Mouse (Mus musculus) G1E (cell line): ENCODE measurements around the gene Otog. TPM values are rescaled to one million over a fixed set of nuclear protein-coding genes. Genes with fewer than 3 reads are reported as not detected.
A peak's percentile ranks its signal among the peaks of the same experiment; 100 is the strongest.

ENCODE experiments used
- ATAC-seq: 2 replicates; pipeline ENCODE4 v1.8.0; 2016; ENCODE audit warnings: mild to moderate bottlenecking; ENCODE audit not compliant: insufficient number of reproducible peaks, poor library complexity, low FRiP score, severe bottlenecking; ENCODE audit errors: extremely low read depth
- DNase-seq: peaks from one replicate; pipeline ENCODE4 v3.0.0; 2012; ENCODE audit warnings: low spot score
- H3K27me3 ChIP-seq: 2 replicates; pipeline ENCODE4 v1.6.1; 2012; ENCODE audit warnings: mild to moderate bottlenecking, low read length, inconsistent platforms; ENCODE audit not compliant: insufficient read depth
- H3K36me3 ChIP-seq: replicated peaks from 2 replicates; pipeline ENCODE3; 2012; ENCODE audit warnings: mild to moderate bottlenecking, inconsistent platforms
- H3K4me1 ChIP-seq: 2 replicates; pipeline ENCODE4 v1.6.1; 2012; ENCODE audit warnings: low read depth, low read length, inconsistent platforms, mixed read lengths; ENCODE audit not compliant: insufficient read depth
- H3K4me3 ChIP-seq: 2 replicates; pipeline ENCODE4 v1.5.1; 2012; ENCODE audit warnings: low read depth, mild to moderate bottlenecking, inconsistent platforms, low read length, moderate library complexity, mixed read lengths
- H3K9me3 ChIP-seq: replicated peaks from 2 replicates; pipeline ENCODE4 v1.6.1; 2012; ENCODE audit warnings: inconsistent platforms
- CTCF ChIP-seq: IDR thresholded peaks from 2 replicates; pipeline ENCODE4 v1.5.1; 2012; ENCODE audit warnings: low read depth, low read length, inconsistent platforms, mixed read lengths
- GATA1 ChIP-seq: IDR thresholded peaks from 2 replicates; pipeline ENCODE4 v1.6.1; 2012; ENCODE audit warnings: borderline replicate concordance, low read length, inconsistent platforms, mixed read lengths
- GATA2 ChIP-seq: IDR thresholded peaks from 2 replicates; pipeline ENCODE4 v1.6.1; 2012; ENCODE audit warnings: low read depth, low read length, inconsistent platforms, borderline replicate concordance
- POLR2AphosphoS5 ChIP-seq: IDR thresholded peaks from 2 replicates; pipeline ENCODE4 v1.6.1; 2012; ENCODE audit warnings: low read depth, low read length, inconsistent platforms; ENCODE audit not compliant: insufficient replicate concordance
- TAL1 ChIP-seq: conservative IDR thresholded peaks from 2 replicates; pipeline ENCODE4 v1.6.1; 2012; ENCODE audit warnings: low read depth, low read length, inconsistent platforms, mixed read lengths
- polyA plus RNA-seq: library from polyadenylated mRNA; stranded (reverse); fragments of >175 nt; gene quantifications from 2 replicates; pipeline ENCODE4 v1.2.3, GENCODE M21; 2012
- total RNA-seq, 2 experiments: library from RNA; stranded (forward) in 1 of 2; stranded (reverse) in 1 of 2; fragments of 200-1000 nt in 1 of 2; fragments of >200 nt in 1 of 2; fragmentation: Nextera tagmentation in 1 of 2; gene quantifications; 2 replicates each; pipeline ENCODE4 v1.2.3; 2014 to 2017

The Otog gene
- total and polyA plus RNA-seq, 3 experiments: 0.05 TPM; not detected in 2

GRCm38 (mm10) chr7:46251841-46252240 is 11.1 kb downstream of the Otog start:
- Histone ChIP-seq H3K4me1 (peaks cover 3% of the 10 kb centered on the region; the same call in 1 of the 2 replicates), H3K27me3 (peaks cover 8% of the 10 kb centered on the region; the same call in 1 of the 2 replicates), H3K36me3 (no peaks in the 10 kb centered on the region), H3K9me3 (no peaks in the 10 kb centered on the region), H3K4me3 (no peak overlapping the region)
- TF ChIP-seq POLR2AphosphoS5: no peak
- TF ChIP-seq GATA2: no peak
- TF ChIP-seq GATA1: no peak
- no peak for TF ChIP-seq TAL1
- no peak for TF ChIP-seq CTCF
- peak; percentile 12 for DNase-seq
- no peak for ATAC-seq

GRCm38 (mm10) chr7:46276156-46276555 is 35.4 kb downstream of the Otog start:
- Histone ChIP-seq H3K9me3 (no peaks in the 10 kb centered on the region), H3K4me1 (no peaks in the 10 kb centered on the region), H3K4me3 (no peak overlapping the region), H3K27me3 (peaks cover 5% of the 10 kb centered on the region; the same call in 1 of the 2 replicates), H3K36me3 (no peaks in the 10 kb centered on the region)
- DNase-seq (no peak), ATAC-seq (no peak)
- TF ChIP-seq TAL1 (no peak), GATA1 (no peak), CTCF (no peak), GATA2 (no peak), POLR2AphosphoS5 (no peak)

- Histone ChIP-seq H3K27me3 (peaks cover 5% of the 10 kb centered on the region; the same call in 1 of the 2 replicates), H3K4me1 (no peaks in the 10 kb centered on the region), H3K9me3 (no peaks in the 10 kb centered on the region), H3K4me3 (no peak overlapping the region), H3K36me3 (no peaks in the 10 kb centered on the region)
- ATAC-seq (no peak), DNase-seq (peak; percentile 60)
- TF ChIP-seq CTCF: peak; percentile 33; the same call in 1 of the 2 replicates
- TF ChIP-seq POLR2AphosphoS5: no peak
These were observed 39.2 kb downstream of the Otog start for GRCm38 (mm10) chr7:46279946-46280345.

GRCm38 (mm10) chr7:46280896-46281295 is 40.1 kb downstream of the Otog start:
- no peak overlapping the region for H3K4me3 ChIP-seq
- no peak for TF ChIP-seq GATA2
- TF ChIP-seq CTCF: no peak
- TF ChIP-seq GATA1: no peak
- no peak for TF ChIP-seq TAL1
- no peak for TF ChIP-seq POLR2AphosphoS5
- DNase-seq (no peak), ATAC-seq (no peak)
- no peaks in the 10 kb centered on the region for H3K36me3 ChIP-seq
- H3K9me3 ChIP-seq: no peaks in the 10 kb centered on the region
- no peaks in the 10 kb centered on the region for H3K4me1 ChIP-seq
- H3K27me3 ChIP-seq: peaks cover 5% of the 10 kb centered on the region; the same call in 1 of the 2 replicates

GRCm38 (mm10) chr7:46282276-46282675 is 41.5 kb downstream of the Otog start:
- Histone ChIP-seq H3K9me3 (no peaks in the 10 kb centered on the region), H3K4me1 (no peaks in the 10 kb centered on the region), H3K36me3 (no peaks in the 10 kb centered on the region), H3K27me3 (peaks cover 4% of the 10 kb centered on the region; the same call in 1 of the 2 replicates), H3K4me3 (no peak overlapping the region)
- DNase-seq (no peak), ATAC-seq (no peak)
- TF ChIP-seq GATA1: no peak
- no peak for TF ChIP-seq CTCF
- no peak for TF ChIP-seq GATA2
- TF ChIP-seq TAL1: no peak
- no peak for TF ChIP-seq POLR2AphosphoS5

GRCm38 (mm10) chr7:46283681-46284080 is 42.9 kb downstream of the Otog start:
- Histone ChIP-seq H3K36me3 (no peaks in the 10 kb centered on the region), H3K4me3 (no peak overlapping the region), H3K27me3 (peaks cover 4% of the 10 kb centered on the region; the same call in 1 of the 2 replicates), H3K4me1 (no peaks in the 10 kb centered on the region), H3K9me3 (no peaks in the 10 kb centered on the region)
- no peak for TF ChIP-seq CTCF
- no peak for TF ChIP-seq POLR2AphosphoS5
- TF ChIP-seq GATA1: no peak
- TF ChIP-seq TAL1: no peak
- no peak for TF ChIP-seq GATA2
- DNase-seq (no peak), ATAC-seq (no peak)
